Mouse (Mus musculus) lung, postnatal 36 days (tissue): ENCODE measurements around the gene Phlpp2.

Source experiments
- DNase-seq: peaks from one replicate; pipeline ENCODE4 v3.0.0; 2022; ENCODE audit warnings: mixed read lengths

The Phlpp2 gene

DNA sequence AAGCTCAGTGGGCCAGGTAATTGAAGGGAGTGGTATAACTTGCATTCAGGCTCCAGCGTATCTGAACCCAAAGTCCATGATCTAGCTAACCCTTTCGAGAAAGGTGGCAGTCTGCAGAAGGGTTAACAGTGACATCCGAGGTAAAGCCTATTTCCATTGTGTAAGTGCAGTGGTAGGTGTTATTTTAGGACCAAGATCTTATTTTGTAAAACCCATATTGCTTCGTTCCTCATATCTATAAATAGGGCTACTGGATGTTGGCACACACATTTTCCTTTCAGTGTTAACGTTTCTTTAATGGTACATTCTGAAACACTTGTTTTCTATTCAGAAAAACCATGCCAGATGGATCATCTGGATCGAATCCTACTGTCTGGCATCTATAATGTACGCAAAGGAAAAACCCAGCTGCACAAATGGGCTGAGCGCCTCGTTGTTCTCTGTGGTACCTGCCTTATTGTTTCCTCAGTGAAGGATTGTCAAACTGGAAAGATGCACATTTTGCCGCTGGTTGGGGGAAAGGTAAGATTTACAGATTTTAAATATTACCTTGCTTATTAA is 35.6 kb downstream of the Phlpp2 start:
- DNase-seq, result no peak

DNA sequence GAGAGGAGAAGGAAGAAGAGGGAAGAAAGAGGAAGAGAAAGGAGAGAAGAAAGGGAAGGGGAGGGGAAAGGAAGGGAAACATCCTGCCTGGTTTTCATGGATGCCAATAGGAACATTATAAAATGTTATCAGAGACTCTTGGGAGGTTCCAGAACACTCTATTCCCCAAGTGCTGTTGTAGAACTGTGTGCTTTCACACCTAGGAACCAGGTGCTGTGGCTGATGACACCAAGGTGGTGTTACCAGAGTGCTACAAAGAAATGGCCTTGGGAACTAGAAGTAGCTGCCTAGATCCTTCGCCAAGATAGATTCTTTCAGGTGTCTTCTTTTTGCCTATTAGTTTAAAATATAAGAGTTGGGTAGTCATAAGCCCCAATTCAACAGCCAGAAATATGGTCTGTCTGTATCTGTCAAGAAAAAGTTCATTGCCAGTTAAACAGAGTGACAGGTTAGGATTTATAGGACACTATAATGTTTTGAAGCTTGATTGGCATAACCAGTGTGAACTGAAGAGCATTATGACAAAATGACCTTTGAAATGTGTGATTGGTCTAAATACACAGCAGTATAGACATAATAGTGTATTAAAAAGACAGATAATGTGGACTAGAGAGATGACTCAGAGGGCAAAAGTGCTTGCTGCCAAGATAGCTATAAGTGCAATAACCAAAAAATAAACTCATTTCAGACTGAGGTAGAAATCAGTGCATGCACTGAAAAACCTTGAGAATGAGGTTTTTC is 36.8 kb downstream of the Phlpp2 start:
- no peak for DNase-seq

DNA sequence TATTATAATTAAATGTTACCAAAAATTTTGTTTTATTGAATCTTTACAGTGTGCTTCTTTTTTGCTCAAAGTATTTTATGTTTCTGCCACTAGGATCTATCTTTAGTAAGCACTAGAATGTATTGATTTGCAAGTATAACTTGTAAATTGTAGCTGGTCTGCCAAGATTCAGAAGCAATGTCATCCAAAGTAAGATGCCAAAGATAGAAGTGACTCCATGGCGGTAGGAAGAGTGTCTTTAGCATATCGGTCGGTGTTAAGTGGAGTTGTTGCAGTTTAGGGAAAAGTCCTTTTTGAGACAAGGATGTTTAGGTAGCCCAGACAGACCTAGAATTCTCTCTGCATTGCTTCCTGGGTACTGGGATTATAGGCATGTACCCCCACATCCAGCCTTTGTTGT is 38.6 kb downstream of the Phlpp2 start:
- no peak for DNase-seq

- no peak for DNase-seq
Observed at GRCm38 (mm10) chr8:109907376-109907775, 39.0 kb downstream of the Phlpp2 start.

GRCm38 (mm10) chr8:109917277-109917676 is 48.9 kb downstream of the Phlpp2 start:
- DNase-seq, result peak; percentile 82

DNA sequence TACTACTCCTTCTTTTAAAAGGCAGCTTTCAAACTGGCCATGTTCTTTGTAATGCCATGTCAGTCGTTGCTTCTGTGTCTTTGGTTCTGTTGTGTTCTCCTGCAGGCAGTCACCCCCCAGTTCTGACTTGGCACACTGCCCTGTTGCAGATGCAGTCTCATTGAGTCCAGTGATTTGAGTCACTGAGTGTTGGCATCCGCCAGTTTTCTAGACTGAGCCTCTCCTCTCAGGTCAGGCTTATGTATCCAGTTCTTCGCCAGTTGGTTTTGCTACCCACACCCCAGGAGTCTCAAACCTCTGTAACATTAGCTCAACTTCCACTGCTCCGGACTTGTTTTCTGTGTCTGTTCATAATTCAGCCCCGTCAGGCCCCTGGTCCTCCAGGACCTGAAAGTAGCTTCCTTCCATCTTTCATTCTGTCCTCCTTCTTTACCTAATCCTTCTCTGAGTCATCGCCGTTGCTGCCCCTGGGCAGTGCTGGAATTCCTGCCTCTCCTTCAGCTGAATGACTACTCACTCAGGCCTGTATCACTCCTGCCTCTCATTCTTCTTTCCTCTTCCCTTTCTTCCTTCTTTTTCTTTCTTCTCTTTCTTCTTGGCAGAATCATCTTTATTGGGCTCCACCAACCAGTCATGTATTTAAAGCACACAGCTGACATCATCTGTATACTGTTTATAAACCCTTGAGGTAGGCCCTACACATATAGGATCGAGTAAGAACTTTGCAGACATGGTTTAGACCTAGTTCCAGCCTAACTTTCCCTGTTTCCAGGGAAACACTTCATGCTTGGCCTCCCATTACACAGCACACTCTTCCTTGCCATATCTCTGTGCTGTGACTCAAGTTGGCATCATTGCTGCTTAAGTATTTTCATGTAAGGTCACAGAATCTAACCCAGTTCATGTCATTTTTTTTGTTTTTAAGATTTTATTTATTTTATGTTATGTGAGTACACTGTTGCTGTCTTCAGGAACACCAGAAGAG is 52.4 kb downstream of the Phlpp2 start:
- DNase-seq, result peak; percentile 20

- DNase-seq, result no peak
Observed at GRCm38 (mm10) chr8:109941606-109942360, 73.4 kb downstream of the Phlpp2 start.

GRCm38 (mm10) chr8:109945153-109945632 is 76.9 kb downstream of the Phlpp2 start:
- no peak for DNase-seq

- no peak for DNase-seq
Observed at GRCm38 (mm10) chr8:109945694-109946093, 77.4 kb downstream of the Phlpp2 start.

DNA sequence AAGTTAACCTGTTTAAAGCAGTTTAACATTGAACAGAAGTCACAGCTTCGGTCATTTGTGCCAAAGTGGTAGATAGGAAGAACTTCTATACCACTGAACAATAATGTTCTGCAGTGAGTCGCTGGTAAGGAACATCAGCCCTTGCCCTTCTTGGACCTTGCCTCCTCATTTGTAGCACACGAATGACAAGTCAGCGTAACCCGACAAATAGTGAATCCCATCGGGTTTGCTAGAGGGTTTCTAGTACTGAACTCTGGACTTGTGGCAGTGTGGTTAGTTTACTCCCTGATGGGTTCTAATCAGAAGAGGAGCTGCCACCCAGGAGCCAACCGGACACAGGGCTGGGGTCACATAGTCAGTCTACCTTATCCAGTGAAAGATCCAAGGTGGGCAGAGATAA is 77.9 kb downstream of the Phlpp2 start:
- DNase-seq, result no peak

GRCm38 (mm10) chr8:109947447-109948284 is 79.3 kb downstream of the Phlpp2 start:
- DNase-seq, result peak; percentile 63

DNA sequence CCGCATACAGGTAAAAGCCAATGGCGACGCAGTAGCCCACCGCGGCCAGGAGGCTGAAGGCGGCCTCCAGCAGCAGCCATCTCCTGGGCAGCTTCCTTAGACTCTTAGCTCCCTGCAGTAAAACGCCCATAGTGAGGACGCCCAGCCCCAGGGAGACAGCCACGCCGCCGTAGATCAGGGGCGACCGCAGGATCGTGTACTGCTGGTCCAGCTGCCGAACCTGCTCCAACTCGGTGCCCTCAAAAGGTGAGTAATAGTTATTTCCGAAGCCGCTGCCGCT is 79.9 kb downstream of the Phlpp2 start:
- DNase-seq, result no peak

- no peak for DNase-seq
Observed at GRCm38 (mm10) chr8:109952171-109952570, 83.8 kb downstream of the Phlpp2 start.

- DNase-seq, result no peak
Observed at GRCm38 (mm10) chr8:109954486-109954948, 86.2 kb downstream of the Phlpp2 start.

- DNase-seq, result peak; percentile 58
Observed at GRCm38 (mm10) chr8:109957167-109958028, 89.1 kb downstream of the Phlpp2 start.

DNA sequence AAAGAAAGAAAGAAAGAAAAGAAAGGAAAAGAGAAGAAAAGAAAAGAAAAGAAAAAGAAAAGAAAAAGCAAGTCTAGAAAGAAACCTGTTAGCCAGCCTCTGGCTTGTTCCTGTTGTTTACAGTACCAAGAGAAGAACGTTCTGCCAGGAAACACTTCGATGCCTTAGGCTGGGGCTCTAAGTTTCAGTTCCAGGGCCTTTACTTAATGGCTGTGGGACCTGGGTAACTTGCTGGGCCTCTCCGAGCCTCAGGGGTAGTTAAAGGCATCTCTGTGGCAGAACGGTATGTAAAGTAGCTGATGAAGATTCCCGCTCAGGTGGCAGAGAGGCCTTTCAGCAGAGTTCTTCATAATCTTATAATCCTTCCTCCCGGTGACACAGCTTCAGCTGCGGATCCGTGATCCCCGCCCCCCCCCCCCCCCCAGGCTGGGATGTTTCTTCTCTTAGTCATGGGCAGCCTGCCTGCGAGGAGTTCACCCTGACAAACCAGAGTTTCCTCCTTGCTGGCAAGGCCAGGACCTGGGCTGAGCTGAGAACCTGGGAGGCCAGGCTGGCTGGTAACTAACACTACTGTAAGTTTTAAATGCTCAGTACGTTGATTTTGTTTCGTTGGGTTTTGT is 89.8 kb downstream of the Phlpp2 start:
- peak; percentile 52 for DNase-seq

DNA sequence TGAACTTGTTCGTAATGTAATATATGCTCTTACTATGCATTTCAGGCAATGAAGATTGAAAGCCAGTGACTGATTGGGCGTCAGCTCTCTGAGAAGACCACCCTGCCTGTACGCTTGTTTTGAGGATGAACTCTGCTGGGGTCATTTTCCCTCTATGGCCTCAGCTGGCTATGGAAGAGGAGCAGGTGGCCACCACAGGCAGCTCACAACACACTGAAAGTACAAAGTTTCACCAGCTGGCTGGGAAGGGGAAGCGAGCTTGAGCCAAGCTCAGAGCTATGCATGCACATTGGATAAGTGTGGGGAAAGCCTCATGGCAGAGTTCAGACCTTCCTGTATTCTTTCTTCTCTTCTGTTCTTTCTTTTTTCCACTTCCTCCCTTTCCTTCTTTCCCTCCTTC is 90.8 kb downstream of the Phlpp2 start:
- DNase-seq, result no peak

DNA sequence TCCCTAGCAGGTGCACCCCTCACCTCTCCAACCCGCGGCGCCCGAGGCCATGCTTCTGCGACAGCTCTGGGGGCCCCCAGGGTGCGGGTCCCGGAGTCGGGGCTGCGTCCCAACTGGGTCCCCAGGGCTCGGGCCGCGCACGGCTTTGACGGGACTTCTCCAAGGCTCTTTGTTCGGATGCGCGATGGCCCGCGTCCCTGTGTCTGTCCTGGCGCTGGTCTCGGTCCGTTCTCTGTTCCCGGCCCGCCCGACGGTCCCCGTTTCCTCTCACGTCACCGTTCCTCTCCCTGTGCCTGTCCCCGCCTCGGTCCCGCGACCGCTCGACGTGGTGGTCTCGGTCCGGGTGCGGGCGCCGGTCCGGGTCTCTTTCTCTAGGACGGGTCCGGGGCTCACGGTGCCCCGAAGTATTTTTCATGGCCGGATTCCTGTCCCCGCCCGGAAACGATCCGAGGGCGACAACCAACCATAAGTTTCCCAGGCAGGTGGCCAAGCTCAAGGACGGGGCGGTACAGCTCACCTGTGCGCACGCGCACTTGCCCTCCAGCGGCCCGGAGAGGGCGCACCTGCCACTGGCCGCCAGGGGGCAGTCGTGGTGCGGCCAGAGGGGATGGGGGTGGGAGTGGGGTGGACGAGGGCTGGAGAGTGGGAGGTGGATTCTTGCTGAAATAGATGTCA is 93.5 kb downstream of the Phlpp2 start, which contains the start of gene Marveld3:
Gene Marveld3, minus strand, starts transcription at position 511 of the 675 bp plus-strand sequence.
- peak; percentile 85 for DNase-seq

DNA sequence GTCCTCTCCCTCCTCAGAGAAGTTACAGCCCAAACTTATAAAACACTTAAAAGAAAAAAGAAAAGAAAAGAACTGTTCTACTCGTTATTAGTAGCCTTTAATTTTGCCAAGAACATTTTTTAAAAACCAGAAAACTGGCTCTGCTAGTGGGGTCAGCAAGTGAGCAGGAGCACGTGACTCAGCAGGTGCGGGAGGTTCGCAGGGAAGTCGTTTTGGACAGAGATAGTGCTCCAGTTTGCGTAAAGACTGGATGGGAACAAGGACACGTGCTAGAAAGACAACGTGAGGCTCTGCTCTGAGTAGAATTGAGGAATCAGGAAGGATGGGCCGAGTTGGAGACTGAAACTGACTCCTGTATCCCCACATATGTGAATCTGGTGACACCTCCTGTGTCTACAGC is 94.6 kb downstream of the Phlpp2 start:
- no peak for DNase-seq

DNA sequence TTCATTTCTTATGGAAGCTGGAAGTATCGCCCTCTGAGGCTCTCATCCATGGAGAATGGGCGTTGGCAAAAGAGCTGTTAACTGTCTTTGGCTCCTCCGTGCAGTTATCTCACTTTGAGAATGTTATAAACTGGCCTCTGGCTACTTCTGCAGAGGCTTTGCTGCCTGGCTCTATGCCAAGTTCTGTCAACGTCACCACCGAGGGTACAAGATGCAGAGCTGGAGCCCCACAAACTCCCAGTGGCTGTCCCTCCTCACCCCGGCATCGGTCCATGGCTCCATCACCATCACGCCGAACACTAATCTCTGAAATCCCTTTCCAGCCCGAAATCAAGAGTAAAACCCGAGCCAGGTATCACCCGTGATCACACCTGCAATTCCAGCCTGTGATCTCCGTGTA is 95.1 kb downstream of the Phlpp2 start:
- DNase-seq, result no peak
